Mouse (Mus musculus) olfactory bulb, adult 2 months (tissue): Measurements from ENCODE around the gene Ptprt.

Experiments used
- CTCF ChIP-seq: fragments of 200-500 bp; IDR thresholded peaks from 2 replicates; pipeline ENCODE4 v1.5.1; 2012; ENCODE audit warnings: low read depth, mild to moderate bottlenecking, low read length, moderate library complexity; ENCODE audit not compliant: insufficient read depth
- POLR2A ChIP-seq: fragments of 200-500 bp; IDR thresholded peaks from 2 replicates; pipeline ENCODE4 v1.6.1; 2012; ENCODE audit warnings: mild to moderate bottlenecking, low read depth, low read length, moderate library complexity; ENCODE audit not compliant: insufficient read depth

DNA sequence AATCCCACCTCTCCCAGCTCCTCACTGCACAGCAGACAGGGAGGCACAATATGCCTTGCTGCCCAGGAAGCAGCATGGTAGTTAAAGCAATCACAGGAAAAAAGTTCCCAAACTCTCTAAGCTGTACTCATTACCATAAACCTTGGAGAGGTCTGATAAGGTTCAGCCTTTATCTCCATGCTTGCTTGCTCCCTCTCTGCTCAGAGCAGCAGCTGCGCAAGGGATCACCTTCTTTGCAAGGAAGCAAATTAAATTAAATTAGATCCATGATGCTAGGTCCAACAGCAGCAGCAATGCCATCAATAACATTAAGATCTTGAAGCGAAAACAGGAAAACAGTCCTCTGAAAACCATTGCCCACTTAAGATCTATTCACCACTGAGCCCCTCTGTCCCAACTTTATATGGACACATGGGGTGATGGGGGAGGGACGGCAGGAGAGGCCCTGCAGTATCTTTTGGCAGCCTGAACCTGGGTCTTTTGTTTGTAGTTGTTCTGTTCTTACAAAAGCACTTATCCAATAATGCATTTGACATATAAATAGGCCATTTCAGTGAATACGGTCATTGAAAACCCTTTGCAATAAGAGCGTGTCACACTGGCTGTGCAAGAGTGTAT is 328.8 kb downstream of the Ptprt start:
- TF ChIP-seq CTCF (no peak), POLR2A (no peak)
